Mouse (Mus musculus) thymus, postnatal 0 days (tissue): Measurements from ENCODE around the gene Nsmce1. TPM values are rescaled to one million over a fixed set of nuclear protein-coding genes. Genes with fewer than 3 reads are reported as not detected.

Experiments used
- DNase-seq: peaks from one replicate; pipeline ENCODE4 v3.0.0-alpha.2; 2015; ENCODE audit warnings: low spot score
- polyA plus RNA-seq: library from polyadenylated mRNA; unstranded; fragments of >200 nt; fragmentation: Nextera tagmentation; extraction: Ambion mirVana; gene quantifications from 2 replicates; pipeline ENCODE4 v1.2.1, GENCODE M21; 2015

The Nsmce1 gene
- polyA plus RNA-seq, result 191 and 200 TPM in 2 replicates

- DNase-seq, result peak; percentile 99
Observed at GRCm38 (mm10) chr7:125490947-125491735, at the start of gene Nsmce1. Gene Nsmce1, minus strand, starts transcription at chr7:125491596.

GRCm38 (mm10) chr7:125541026-125541425 is 49.6 kb upstream of the Nsmce1 start:
- DNase-seq, result no peak

GRCm38 (mm10) chr7:125539351-125539750 is 48.0 kb upstream of the Nsmce1 start:
- DNase-seq, result no peak

DNA sequence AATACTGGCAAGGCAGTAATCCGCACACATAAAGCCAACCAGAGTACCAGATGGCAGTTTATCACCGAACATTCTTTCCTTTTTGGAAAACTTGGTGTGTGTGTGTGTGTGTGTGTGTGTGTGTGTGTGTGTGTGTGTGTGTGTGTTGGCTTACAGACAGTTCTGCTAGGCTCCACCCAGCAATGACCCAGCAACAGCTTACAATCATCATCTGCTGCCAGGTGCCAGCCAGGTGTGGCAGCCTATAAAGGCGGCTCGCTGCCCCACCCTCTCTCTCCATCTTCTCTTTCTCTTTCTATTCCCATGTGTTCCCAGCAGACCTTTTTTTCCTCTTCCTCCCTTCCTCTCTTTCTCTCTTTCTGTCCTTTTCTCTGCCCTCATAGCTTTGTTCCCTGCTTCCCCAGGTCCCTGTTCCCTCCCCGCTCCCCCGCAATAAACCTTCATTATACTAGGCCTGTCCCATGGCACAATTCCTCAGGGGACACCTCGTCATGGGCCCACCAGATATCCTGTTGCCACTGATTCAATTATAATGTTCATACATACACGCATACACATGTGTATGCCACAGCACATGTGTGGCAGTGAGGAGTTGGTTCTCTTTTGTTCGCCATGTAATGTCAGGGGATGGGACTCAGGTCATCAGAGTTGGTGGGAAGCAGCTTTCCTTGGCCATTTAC is 36.6 kb upstream of the Nsmce1 start:
- DNase-seq, result no peak

GRCm38 (mm10) chr7:125527186-125527585 is 35.8 kb upstream of the Nsmce1 start:
- DNase-seq, result no peak

- no peak for DNase-seq
Observed at GRCm38 (mm10) chr7:125523051-125523450, 31.7 kb upstream of the Nsmce1 start.

GRCm38 (mm10) chr7:125519715-125520114 is 28.3 kb upstream of the Nsmce1 start:
- no peak for DNase-seq

- DNase-seq, result no peak
Observed at GRCm38 (mm10) chr7:125517470-125517869, 26.1 kb upstream of the Nsmce1 start.

DNA sequence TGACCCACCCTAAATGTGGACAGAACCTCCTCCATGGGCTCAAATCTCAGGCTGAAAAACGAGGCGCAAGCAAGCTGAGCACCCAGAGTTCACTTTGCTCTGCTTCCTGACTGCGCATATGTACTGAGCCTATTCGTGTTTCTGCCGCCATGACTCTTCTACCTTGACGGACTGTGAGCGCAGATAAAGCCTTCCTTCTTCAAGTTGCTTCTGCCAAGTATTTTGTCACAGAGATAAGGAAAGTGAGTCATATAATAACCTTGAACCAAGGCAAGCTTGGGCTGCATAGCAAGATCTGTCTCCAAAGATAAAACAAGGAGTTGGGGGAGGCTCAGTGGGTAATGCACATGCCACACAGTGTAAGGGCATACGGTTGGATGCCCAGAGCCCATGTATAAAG is 25.3 kb upstream of the Nsmce1 start:
- DNase-seq, result no peak

DNA sequence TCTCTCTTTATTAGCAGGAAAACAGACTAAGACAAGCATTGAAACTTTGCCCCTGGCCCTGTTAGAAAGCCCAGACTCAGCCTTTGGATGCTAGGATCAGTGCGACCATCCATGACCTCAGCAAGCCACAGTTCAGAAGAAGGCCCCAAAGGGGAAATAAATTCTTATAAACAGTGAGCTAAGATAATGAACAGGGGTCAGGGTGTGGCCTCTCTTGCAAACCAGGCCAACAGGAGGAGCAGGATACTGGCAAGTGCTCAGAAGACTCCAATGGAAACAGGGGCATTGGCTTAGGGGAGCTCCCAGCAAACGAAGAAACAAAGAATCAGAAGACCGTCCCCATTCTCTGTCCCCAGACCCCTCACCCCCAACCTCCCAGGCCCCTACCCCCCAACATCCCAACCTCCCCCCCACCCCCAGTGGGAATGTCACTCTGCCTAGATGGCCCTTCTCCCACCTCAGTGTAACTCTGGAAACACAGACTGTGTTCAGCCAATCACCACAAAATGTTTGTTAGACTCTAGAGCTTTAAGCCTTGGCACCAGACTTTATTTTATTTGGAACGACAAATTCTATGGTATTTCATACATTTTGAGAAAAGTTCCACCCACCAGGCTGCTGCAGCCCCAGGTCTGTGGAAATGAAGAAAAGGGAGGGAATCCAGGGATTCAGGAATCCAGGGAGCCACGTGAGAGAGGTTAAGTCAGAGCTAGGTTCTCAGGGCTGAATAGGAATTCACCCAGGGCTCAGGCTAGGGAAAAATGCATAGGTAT is 23.9 kb upstream of the Nsmce1 start:
- DNase-seq, result no peak

- DNase-seq, result peak; percentile 45
Observed at GRCm38 (mm10) chr7:125511852-125512251, 20.5 kb upstream of the Nsmce1 start.

DNA sequence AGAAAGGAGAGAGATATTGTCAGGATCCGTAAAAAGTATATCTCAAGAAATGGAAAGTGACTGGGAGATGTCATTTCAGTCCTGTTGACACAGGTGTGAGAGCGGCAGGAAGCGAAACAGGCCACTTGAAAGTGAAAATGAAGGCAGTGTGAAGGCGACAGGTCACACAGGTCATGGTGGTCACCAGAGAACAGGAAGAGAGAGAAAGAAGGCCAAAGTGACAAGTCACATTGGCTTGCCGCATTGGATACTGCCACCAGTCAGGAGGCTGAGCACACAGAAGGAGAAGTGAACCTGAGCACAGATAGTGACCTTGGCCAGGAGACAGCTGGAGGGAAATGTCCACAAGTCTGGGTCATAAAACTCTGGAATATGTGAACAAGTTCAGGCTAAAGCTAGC is 20.0 kb upstream of the Nsmce1 start:
- no peak for DNase-seq

DNA sequence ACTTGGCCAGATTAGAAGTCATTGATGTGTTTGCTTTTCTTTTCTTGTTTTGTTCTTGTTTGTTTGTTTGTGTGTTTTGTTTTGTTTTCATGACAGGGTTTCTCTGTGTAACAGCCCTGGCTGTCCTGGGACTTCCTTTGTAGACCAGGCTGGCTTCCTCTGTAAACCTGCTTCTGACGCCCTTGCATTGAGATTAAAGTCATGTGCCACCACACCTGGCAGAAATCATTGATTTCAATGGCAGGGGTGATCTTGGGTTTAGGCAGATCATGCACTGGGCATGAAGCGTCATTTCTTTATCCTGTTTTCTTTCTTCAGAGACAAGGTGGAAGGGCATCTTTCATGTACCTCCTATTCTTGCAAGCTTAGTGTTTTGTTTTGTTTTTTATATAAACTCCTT is 15.9 kb upstream of the Nsmce1 start:
- DNase-seq, result peak; percentile 33

- DNase-seq, result no peak
Observed at GRCm38 (mm10) chr7:125505568-125505967, 14.2 kb upstream of the Nsmce1 start.

DNA sequence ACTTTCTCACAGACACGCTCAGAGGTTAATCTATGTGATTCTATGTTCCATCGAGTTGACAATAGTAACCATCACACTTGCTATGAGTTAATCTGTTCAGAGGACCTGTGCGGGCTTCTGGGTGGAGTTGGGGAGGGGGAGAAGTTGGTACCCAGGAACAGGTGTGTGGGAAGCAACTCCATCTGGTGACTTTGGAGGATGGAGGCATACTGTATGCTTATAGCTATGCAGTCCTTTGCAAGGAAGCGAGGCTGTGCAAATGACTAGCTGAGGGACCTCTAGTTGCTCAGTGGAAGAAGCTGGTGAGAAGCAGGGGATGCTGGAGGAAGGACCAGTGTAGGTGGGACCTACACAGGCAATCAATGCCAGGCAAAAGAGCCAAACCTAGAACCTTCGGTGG is 13.2 kb upstream of the Nsmce1 start:
- no peak for DNase-seq

GRCm38 (mm10) chr7:125503374-125504092 is 12.1 kb upstream of the Nsmce1 start:
- no peak for DNase-seq

- DNase-seq, result no peak
Observed at GRCm38 (mm10) chr7:125500879-125501278, 9.5 kb upstream of the Nsmce1 start.

DNA sequence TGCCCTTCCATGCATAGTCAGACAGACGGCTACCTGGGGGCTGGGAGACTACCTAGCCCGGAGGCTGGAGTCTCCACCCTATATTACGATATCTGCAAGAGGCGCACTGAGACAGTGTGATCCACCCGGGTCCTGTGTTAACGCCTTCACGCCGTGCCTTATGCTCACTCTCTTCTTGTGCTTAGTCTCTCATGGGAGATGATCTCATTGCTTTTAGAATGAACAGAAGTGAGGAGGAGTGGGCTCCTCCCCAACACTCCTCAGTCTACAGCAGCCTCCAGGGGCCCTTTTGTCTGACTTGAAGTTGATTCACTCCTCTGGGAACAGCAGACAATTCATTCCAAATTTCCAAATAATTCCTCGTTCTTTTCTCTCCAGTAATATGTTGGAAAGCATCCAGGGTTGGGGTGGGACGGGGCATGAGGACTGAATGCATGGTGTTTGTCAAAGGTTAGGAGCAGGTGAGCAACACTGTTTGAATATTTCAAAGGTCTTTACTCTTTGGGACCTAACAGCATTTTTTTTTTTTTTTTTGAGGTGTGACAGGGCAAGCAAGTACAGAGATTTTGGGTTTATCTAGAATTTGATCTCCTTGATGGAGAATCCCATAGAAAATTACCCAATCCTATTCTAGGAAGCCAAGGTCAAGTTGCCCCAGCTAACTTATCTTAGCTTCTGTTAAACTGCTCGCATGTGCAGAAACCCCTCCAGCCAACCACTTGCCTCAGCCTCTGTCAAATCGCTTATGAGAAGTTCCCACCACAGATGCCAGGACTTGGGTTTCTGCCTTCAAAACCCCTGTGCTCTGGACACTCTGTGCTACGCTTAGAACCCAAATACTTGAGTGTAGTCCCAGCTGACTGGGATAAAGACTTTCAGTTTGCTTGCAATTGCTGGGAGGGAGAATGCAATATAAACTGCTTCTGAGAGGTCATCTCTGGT is 8.8 kb upstream of the Nsmce1 start:
- no peak for DNase-seq

- DNase-seq, result no peak
Observed at GRCm38 (mm10) chr7:125495864-125496440, 4.6 kb upstream of the Nsmce1 start.

DNA sequence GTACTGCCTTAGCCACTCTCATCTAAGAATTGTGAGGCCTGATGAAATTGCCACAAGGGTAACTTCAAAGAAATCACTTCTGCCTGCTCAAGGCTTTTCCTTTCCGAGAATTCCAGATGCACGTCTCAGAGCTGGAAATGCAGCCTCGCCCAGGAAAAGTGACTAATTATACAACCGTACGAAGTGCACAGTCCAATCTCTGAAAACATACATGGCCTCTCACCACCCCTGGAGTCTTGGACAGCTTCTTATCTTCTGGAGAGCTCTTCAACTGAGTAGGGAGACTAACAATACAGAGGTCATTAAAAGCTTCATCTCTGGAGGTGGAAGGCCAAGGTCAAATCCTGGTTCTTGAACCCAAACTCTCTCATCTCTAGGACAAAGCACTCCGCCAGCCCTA is 1.2 kb upstream of the Nsmce1 start:
- DNase-seq, result no peak
